Mouse (Mus musculus) regulatory T cell (primary cell): Measurements from ENCODE around the gene Prpf8.

Source experiments
- in situ Hi-C: fragments of 300-600 bp; cut with MboI, MseI; formaldehyde crosslinking; loops from one replicate; pipeline ENCODE4 v1.15.1; 2025; ENCODE audit warnings: high pct_unique_total_duplicates

Prpf8 gene

DNA sequence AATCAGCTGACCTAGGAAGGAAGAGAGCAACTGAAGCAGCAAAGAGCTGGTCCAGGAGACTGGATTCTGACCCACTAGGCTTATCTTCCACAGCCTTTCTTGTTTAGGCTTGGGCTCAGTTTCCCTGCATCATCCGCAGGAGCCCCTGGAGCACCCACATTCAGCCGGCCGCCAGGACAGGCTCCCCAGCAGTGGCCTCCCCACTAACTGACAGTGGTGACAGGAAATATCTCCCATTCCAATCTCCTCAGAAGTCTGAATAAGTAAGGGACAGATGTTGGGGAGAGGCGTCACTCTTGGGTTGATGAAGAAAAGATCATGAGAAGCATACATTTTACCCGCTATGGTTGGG, 26.9 kb upstream of the Prpf8 start:
- in situ Hi-C loops, result no loop called here

DNA sequence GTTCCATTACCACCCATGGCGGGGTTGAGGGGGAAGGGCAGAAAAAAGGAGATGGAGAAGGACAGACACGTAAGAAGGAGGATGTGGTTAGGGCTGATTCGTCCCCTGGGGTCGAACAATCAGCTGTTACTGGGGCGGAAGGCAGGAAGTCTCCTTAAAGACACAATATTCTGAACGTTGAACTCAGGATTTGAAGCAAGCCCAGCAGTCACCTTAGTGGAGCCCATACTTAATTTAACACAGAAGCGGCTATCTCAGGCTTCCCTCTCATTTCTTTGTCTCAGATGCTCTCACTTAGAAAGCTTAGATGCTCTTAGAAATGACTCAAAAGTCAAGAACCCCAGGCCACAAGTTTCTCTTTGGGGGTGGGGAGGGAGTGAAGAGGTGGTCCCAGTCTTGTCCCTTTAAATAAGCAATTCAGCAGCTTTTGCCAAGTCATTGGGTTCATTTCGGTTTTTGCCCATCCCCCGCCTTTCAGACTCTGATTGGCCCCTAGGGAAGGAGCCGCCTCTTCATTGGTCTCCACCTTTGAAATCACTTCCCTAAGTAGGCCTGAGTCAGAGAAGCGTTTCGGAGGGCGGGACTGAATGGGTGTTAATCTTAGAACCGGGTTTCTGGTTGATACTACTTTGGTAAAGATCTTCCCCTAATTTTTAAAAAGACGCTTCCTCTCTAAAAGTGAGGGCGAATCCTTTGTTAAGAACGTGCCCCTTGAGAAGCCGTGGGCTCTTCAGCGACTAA, 26.3 kb upstream of the Prpf8 start:
- in situ Hi-C loops, result no loop called here

DNA sequence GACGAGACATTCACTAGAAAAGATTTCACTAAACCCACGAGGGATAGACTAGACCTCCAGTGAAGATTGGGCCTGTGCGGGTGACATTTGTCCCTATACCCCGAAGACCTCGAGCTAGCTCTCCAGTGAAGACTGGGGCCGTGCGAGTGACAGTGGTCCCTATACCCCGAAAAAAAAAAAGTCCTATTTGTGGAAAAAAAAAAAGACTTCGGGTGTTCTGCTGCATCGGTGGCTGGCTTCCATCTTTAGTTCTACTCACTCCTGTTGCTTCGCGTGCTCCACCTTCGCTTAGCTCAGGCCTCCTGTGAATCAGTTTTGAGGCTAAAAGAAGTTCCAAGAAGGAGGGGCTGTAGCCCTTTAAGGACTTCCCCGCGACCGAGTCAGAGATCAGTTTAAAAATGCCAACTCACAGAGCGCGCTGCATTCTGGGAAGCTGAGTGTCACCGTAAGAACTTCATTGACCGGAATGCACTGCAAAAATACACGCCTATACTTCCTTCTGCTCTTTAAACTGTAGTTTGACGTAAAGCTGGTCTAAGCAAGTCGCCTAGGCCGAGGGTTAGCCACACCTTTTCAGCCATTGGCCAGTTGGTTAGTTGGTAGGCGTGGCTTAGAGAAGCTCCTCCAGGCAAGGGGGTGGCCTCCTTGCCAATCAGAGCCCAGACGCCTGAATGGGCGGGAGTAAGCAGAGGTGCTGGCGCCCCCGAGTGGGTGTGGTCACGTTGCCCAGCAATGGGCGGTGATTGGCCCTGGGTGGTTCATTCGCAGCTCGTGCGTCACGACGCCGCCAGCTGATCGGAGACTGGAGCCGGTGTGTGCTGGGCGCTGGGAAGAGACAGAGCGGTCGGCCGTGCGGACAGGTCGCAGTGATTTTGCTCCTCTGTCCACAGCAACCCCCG, 25.5 kb upstream of the Prpf8 start, which contains the start of gene Tlcd2:
TSS of gene Tlcd2 (plus strand) at position 872 of the 899 bp plus-strand sequence.
- in situ Hi-C loops, result no loop called here

DNA sequence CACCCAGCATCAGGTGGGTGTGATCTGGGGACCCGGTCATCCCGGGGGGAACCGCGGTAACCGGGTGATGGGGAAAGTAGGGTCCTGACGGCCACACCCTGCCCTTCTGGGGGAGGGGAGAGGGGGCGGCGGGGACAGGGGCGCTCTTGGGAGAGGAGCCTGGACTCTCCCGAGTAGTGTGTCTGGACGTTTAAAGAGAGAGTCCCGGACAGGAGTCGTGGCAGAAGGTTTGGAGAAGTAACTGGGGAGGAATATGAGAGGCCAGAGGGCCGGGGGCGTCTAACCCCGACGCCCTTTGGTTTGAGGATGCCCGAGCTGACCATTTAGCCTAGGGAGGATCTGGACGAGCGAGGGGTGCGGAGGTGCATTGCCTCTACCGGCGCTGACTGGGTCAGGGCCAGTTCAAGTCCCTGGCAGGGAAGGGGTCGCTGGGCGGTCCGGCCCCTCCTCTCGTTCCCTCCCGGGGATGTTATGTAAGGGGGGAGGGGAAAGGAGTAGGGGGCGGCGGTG, 24.8 kb upstream of the Prpf8 start:
- in situ Hi-C loops, result no loop called here

DNA sequence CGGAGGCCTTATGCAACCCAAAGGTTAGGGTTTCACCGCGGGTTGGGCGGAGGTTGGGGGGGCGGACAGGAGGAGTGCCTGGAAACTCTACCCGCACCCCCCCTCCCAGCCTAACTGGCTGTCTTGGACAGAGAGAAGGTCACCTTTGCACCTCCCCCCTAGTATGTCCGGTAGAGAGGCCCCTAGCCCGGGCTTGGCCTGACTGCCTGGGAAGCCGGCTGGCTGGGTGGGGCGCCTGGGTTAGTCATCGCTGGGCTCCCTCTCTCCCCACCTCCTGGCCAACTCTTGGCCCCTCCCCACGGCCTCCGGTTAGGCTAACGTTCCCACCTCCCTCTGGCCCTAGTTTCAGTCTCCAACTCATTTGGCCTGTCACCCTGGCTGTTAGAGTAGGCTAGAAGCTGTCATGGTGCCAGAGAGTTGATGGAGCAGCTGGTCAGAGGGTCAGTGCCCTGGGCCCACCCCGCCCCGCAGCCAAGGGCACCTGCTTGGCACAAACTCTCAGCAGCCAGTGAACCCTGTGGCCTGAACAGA, 24.3 kb upstream of the Prpf8 start:
- in situ Hi-C loops, result no loop called here

DNA sequence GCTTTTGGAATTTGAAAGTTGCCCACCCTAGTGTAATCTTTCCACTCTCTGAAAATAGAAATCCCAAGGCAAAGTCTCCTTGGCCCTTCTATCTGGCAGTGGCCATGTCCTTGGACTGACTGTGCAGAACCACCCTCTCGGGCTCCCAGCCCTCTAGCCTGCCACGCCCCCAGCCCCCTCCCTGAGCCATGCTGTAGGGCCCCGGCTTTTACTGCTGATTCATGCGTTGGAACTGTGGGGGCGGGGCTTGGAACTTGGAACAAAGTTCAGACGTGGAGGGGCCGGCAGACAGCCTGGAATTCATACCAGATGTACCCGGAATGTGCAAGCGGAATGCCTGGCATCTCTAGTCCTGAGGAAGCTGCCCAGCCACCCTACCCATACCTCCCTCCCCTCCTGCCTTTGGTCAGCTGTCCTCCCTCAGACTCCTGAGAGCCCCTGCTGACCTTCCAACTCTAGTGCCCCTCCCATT, 23.7 kb upstream of the Prpf8 start:
- in situ Hi-C loops, result no loop called here

DNA sequence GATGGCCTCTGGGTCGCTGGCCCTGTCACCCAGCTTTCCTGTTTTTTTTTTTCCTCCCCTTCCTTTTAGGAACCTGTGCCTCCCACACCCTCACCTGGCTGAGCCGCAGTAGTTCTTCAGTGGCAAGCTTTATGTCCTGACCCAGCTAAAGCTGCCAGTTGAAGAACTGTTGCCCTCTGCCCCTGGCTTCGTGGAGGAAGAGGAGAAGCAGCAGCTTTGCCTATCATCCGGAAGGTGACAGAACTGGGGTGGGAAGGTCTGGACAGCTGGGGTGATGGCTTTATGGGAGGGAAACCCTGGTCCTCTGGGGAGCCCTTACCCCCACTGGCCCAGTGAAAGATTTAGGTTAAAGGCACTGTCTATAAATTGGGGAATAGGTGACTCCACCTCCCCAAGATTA, 23.0 kb upstream of the Prpf8 start:
- in situ Hi-C loops, result no loop called here

DNA sequence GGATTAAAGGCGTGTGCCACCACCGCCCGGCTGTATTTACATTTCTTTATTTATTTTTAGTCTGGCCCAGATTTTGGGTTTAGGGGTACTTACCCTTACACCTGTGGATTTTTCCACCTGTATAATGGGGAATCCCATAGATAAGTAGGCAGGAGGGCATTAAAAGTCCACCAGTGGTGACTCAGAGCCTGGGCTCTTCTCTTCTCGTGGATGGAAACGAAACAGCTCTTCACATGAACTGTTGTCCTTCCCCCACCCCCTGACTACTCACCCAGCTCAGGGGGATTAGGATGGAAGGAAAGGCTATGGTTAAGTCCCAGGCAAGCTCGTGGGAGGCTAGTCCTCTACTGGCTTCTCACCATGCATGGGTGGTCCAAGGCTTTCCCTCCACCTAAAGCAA, 22.2 kb upstream of the Prpf8 start:
- in situ Hi-C loops, result no loop called here

DNA sequence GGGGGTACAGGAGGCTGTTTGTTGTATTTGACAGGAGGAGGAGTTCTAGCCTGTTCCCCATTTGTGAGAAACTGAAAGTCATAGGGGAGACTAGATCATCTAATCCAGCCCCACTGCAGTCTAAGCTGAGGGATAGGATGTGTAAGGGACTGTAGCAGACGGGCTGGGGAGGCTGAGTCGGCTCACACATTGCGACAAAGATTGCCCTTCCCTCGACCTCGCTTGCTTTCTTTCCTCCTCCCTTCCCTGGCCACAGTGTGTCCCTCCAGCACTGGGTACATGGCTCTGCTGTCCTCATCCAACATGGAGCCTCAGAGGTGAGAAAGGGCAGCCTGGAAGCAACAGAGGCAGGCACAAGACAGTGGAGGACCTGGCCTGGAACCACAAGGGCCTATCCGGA, 21.6 kb upstream of the Prpf8 start:
- in situ Hi-C loops, result no loop called here

DNA sequence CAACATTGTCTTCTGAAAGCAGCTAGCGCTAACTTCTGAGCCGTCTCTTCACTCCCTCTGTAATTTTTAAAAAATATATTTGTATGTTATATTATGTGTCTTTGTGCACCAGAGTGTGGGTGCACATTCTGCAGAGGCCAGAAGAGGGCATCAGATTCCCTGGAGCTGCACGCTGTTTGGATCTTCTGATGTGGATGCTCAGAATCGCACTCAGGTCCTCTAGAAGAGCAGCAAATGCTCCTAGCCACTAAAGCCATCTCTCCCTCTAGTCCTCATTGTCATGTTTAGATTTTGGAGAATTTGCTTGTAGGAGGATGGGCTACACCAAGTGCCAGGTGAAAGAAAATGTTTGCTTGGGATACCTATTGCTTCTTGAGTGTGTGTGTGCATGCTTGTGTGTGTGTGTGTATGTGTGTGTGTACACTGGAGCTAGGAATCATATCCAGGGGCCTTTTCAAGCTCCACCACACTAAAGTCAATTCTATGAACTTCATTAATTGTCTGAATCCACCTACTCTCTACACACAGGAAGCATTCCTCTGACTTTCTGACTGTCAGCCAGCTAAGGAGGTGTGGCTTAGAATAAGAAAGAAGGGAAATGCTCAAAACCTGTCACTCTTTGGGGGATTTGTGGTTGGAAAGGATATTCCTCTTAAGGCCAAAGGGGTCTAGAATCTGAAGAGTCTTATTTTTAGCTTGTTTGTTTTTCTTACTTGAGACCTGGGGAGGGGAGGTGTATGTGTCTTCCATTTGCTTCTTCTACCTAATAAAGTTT, 19.7 kb upstream of the Prpf8 start:
- in situ Hi-C loops, result no loop called here

DNA sequence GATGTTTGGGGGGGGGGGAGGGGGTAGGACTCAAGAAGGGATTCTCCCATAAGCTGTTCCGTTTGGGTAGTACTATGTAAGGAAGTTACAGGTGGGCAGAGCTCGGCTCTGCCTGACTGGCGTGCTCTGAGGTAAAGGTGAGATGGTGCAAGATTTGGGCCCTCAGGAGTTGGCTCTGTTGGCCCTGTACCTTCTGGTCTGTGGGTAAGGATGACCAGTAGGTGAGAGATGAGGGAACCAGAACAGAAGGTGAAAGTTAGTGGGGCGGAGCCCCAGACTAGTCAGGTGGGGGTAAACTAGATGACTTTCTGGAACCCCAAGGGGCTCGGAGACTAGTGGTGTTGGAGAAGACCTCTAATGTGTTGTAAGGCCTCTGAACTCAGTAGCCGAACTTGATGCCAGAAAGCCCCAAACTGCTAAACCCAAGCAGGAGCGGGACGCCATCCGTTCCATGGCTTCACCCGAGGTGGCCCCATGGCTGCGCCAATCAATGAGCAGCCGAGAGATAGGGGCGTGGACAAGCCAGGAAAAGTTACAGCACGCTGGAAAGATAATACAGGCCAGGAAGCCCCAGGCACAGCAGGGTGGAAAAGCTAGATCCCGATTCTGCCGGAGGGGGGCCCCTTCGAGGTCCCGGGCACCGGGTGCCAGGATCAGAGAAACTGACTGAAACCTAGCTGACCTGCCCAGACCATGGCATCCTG, 19.0 kb upstream of the Prpf8 start:
- in situ Hi-C loops, result no loop called here

DNA sequence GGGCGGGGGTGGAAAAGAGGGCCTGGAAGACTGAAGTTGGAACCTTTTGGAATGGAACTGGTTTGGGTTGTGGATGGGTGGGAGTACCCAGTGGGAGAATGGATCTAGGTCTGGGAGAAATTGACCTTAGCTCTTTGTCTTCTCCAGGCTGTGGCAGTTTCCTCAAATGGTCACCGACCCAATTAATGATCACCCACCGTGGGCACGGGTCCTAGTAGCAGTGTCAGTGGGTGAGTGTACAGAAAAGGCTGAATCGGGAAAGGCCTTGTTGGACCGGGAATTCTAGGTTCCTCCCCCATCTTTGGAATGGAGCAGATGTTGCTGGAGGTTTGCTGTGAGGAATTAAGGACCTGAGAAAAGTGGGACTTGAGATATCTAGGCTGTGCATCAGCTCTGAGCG, 18.2 kb upstream of the Prpf8 start:
- in situ Hi-C loops, result no loop called here

DNA sequence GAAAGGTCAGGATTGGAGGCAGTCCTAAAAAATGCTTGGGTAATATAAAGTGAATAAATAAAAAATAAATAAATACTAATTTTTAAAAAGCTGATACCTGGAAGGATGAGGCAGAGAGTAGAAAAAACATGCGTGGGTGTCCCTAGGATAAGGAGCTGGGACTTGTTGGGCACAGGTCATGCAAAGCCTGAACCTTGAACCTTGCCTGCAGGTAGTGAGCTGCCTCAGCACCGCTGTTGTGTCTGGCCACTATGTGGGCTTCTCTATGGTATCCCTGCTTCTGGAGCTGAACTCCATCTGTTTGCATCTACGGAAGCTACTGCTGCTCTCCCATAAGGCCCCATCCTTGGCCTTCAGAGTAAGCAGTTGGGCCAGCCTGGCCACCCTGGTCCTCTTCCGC, 17.4 kb upstream of the Prpf8 start:
- in situ Hi-C loops, result no loop called here

DNA sequence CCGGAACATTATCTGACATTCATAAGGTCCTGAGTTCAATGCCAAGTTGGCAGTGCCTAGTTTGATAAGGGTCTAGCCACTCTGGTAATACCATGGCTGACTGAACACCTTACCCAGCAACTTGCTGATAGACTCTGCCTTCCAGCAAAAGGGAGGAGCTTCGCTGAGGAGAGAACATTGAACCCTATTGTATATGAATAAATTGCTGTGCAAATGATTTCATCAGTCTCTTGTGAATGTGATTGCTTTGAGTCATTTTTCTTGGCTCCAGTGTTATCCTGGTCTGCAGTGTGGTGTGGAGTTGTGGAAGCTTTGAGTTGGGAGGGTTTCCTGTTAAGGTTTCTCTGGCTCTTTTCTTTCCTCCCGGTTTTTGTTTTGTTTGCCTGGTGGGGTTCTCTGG, 15.9 kb upstream of the Prpf8 start:
- in situ Hi-C loops, result no loop called here

DNA sequence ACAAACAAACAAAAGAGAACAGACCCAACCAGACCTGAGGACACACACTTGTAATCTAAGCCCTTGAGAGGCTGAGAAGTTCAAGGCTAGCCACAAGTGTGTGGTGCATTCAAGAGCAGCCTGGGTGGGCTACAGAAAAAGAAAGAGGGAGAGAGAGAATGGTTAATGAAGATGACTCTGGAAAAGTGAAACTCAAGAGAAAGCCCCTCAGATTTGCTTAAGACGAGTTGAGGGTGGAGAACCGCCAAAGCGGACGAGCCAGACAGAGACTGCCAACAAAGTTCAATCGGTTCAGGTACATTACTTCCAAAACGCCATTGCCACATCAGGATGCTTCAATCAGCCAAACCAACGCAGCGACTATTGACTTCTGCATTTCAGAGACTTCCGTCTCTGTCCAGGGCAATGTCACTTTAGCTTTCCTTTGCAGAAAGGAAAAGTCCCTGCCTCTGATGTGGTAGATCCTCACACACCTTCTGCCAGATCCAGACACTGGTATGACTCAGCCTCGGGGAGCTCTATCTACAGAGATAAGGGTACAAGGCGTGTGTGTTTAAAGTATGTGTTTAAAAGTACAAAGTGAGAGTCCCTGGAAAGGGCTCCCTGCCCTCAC, 14.0 kb upstream of the Prpf8 start:
- in situ Hi-C loops, result no loop called here

DNA sequence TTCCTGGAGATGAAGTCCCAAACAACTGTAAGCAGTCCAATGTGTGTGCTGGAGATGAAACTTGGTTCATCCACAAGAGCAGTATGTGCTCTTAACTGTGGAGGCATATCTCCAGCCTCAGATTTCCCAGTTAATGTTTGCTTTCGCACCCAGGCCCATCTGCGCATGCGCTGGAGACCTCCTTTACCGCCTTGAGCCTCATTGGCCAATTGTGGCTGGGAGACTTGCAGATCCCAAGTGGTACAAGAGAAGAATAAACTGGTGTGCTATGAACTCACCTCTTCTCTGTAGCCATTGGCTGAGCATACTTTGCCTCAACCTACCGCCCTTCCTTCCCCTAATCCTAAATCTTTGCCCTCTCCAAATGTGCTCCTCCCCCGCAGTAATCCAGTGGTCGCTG, 13.2 kb upstream of the Prpf8 start:
- in situ Hi-C loops, result no loop called here

DNA sequence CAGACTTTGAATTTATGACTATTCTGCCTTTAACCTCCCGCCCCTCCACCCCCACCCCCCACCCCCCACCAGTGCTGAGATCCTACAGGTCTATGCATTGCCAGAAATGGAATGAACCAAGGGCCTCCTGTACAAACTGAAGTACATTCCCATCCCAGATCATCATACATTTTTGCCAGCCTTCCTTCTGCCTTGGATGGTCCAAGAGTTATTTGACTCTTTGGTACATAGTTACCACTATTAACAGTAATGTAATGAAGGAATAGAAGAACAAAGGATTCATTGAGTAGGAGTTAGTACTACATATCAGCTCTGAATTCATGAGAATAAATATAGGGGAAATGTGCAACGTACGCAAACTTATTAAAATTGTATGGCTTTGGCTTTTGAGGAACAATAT, 424 bp upstream of the Prpf8 start:
- in situ Hi-C loops, result no loop called here

DNA sequence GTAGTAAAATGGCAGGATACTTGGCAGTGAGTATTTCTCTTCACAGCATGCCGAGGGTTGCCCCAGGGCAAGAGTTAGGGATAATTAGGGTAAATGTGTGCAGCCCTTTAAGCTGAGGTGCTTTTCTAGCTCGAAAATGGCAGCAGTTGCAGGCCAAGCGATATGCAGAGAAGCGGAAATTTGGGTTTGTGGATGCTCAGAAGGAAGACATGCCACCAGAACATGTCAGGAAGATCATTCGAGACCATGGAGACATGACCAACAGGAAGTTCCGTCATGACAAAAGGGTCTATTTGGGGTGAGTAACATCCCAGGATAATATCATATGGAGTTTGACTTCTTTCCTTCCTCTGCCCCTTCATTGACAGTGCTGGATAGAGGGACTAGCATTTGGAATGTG, 880 bp downstream of the Prpf8 start:
- in situ Hi-C loops, result no loop called here

DNA sequence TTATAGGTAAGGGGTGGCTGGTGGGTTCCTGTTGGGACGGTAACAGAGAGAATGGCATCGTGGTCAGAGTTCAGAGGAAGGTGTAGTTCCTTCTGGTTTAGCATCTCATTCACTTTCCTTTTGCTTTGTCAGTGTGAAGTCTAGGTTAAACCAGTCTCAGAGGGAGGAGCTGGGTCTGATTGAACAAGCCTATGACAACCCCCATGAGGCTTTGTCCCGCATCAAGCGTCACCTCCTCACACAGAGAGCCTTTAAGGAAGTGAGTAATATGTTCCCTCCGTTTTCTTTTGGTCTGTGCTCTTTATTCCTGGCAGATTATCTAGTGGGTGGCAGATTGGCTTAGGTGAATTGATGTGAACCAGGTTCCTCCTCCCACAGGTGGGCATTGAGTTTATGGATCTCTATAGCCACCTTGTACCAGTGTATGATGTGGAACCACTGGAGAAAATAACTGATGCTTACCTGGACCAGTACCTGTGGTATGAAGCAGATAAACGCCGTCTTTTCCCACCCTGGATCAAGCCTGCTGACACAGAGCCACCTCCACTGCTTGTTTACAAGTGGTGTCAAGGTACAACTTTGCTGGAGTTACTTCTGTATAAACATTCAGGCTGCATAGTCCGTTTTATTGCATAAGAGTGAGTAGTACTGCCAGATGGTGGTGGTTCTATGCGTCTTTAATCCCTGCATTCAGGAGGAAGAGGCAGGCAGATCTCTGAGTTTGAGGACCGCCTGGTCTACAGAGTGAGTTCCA, 7.9 kb downstream of the Prpf8 start:
- in situ Hi-C loops, result no loop called here

DNA sequence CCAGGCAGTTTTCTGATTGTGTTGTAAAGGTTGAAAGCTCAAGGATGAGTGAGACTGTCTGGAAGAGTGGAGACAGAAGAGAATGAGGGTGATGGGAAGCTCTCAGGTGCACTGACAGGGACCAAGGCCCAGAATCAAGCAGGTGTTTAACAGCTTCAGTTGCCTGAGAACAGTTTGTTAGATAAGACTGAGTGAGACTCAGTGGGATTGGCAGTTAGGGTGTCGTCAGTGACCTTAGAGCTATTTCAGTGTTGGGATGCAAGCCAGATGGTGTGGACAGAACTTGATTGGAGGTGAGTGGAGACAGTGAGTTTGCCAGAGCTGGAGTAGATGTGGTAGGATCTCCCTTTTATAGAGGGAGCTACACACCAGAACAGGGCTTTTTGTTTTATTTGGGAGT, 11.5 kb downstream of the Prpf8 start:
- in situ Hi-C loops, result no loop called here
